Mouse (Mus musculus): ENCODE measurements around the gene Cfap61. TPM values are rescaled to one million over a fixed set of nuclear protein-coding genes. Genes with fewer than 3 reads are reported as not detected.

Cfap61 gene
- total and polyA plus RNA-seq, 3 experiments, result 1.4 to 1.7 (median 1.5) TPM

DNA sequence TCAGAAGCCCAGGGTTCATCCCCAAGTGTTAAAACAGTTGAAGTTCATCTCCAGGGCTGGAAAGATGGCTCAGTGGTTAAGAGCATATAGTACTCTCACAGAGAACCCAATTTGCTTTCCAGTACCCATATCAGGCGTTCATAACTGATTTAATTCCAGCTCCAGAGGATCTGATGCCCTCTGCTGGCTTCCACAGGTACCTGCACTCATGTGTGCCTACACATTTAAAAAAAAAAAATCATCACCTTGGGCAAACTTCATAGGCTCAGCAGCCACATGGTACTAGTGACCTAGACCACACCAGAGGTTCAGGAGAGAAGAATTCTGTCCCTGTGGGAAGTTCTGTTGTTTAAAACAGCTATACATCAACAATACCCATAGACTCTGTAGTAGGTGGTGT is 244.1 kb downstream of the Cfap61 start:
- no peaks in the 10 kb centered on the region for H3K27me3 ChIP-seq (ENCODE audit: control insufficient read depth, insufficient read depth, low read length)
- H3K9ac ChIP-seq (ENCODE audit: low read depth, low read length), result no peak overlapping the region
- H3K27ac ChIP-seq, result no peak overlapping the region
- H3K79me2 ChIP-seq (replicated peaks; ENCODE audit: control insufficient read depth, insufficient read depth, low read length), result no peaks in the 10 kb centered on the region
- no peak for TF ChIP-seq CTCF (IDR thresholded peaks at IDR 0.05)
- TF ChIP-seq POLR2A (IDR thresholded peaks at IDR 0.05; ENCODE audit: insufficient read depth, low read depth, low read length), result no peak
- no peak for TF ChIP-seq EP300 (IDR thresholded peaks at IDR 0.05; ENCODE audit: insufficient read depth, low read depth, low read length)
- DNase-seq, result no peak
- H3K36me3 ChIP-seq (ENCODE audit: control insufficient read depth, insufficient read depth, low read length), result no peaks in the 10 kb centered on the region
- WGBS, result 65% methylated on average over 1 of the region's 1 CpGs
- H3K4me3 ChIP-seq, result no peak overlapping the region
- H3K4me1 ChIP-seq (ENCODE audit: control insufficient read depth, insufficient read depth, low read length), result no peaks in the 10 kb centered on the region
- intact Hi-C loops (cut with DNase I), result no loop called here

DNA sequence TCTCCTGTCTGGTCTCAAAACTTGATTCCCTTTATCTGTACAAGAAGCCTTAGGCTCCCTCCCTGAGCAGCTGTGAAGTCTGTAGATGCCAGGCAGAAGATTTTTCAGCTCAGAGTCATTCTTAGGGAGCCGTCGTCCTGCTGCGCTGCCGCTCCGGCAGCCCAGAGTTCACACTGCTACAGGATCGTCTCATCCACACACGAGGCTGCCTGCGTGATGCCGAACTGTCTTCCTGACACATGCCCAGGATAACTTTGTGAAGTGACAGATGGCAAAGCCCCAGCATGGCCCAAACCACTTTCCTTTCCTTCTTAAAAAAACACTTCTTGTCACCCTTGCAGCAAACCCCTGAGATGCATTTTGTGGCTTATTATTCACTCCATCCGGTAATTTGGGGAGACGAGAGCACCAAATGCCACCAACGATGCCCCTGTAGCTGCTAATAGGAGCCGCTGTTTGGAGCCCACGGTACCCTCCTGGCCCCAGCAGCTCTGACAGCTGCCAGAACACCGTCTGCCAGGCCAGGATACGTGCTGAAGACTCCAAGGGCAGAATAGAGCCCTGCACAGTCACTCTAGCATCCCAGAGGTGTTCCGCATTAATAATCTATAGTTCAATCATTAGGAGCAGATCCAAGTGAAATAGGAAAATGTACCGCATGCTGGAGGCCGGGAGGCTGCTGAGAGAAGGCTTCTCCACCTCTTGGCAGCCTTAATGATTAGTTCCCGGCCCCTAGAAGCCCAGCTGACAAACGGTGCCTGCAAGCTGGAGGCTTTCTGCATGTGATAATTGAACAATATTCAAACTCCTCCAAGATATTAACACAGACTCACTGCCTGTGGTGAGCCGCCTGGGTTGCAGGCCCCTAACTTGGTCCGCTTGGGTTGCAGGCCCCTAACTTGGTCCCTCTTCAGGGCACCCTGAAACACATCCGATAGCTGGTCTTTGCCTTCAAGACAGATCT is 249.5 kb downstream of the Cfap61 start:
- Histone ChIP-seq H3K27me3 (ENCODE audit: control insufficient read depth, insufficient read depth, low read length) (no peaks in the 10 kb centered on the region), H3K4me1 (ENCODE audit: control insufficient read depth, insufficient read depth, low read length) (no peaks in the 10 kb centered on the region), H3K79me2 (replicated peaks; ENCODE audit: control insufficient read depth, insufficient read depth, low read length) (no peaks in the 10 kb centered on the region), H3K27ac (no peak overlapping the region), H3K36me3 (ENCODE audit: control insufficient read depth, insufficient read depth, low read length) (no peaks in the 10 kb centered on the region), H3K9ac (ENCODE audit: low read depth, low read length) (no peak overlapping the region), H3K4me3 (no peak overlapping the region)
- 56% methylated on average over 24 of the region's 24 CpGs for WGBS
- no peak for DNase-seq
- intact Hi-C loops (cut with DNase I), result no loop called here
- no peak for TF ChIP-seq CTCF (IDR thresholded peaks at IDR 0.05)
- TF ChIP-seq POLR2A (IDR thresholded peaks at IDR 0.05; ENCODE audit: insufficient read depth, low read depth, low read length), result no peak
- TF ChIP-seq EP300 (IDR thresholded peaks at IDR 0.05; ENCODE audit: insufficient read depth, low read depth, low read length), result no peak

DNA sequence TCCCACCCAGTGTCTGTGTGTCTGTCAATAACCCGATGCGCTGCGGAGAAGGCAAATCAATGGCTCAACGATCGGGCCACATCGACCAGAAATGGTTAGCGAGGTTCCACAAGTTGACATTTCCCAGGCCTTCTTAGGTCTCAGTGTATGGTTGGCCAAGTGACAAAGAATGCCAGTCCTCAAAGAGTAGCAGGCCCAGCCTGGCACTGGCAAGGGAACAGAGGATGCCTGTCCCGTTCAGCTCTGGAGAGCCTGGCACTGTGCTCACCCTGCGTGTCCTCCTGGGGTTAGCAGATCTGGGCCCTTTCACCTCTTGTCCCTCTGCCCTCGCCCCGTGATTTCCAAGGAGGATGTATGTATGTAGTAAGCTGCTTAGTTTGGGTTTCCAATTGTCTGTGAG is 261.5 kb downstream of the Cfap61 start:
- no peak for TF ChIP-seq POLR2A (IDR thresholded peaks at IDR 0.05; ENCODE audit: insufficient read depth, low read depth, low read length)
- TF ChIP-seq CTCF (IDR thresholded peaks at IDR 0.05), result no peak
- TF ChIP-seq EP300 (IDR thresholded peaks at IDR 0.05; ENCODE audit: insufficient read depth, low read depth, low read length), result no peak
- intact Hi-C loops (cut with DNase I), result no loop called here
- peak in 1 of 2 experiments; percentile 34 for DNase-seq
- Histone ChIP-seq H3K9ac (ENCODE audit: low read depth, low read length) (no peak overlapping the region), H3K27ac (no peak overlapping the region), H3K36me3 (ENCODE audit: control insufficient read depth, insufficient read depth, low read length) (no peaks in the 10 kb centered on the region), H3K27me3 (ENCODE audit: control insufficient read depth, insufficient read depth, low read length) (no peaks in the 10 kb centered on the region), H3K4me3 (no peak overlapping the region), H3K79me2 (replicated peaks; ENCODE audit: control insufficient read depth, insufficient read depth, low read length) (no peaks in the 10 kb centered on the region), H3K4me1 (ENCODE audit: control insufficient read depth, insufficient read depth, low read length) (no peaks in the 10 kb centered on the region)
- 76% methylated on average over 11 of the region's 11 CpGs for WGBS

DNA sequence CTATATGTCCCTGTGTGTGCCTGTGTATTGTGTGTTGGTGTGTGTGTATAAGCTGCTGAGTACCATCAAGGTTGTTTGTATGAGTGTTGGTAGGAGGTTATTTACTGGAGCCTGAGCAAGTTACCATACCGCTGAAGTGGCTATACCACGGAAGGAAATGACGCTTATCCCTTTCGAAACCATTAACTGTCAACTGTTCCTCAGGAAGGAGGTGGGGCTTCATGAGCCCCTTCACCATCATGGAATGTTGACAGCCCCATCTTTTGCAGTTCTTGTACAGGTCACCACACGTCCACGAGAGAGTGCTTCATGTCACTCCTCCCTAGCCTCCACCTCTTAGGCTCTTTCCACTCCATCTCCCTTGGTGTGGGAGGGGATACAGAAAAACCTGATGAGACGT is 263.4 kb downstream of the Cfap61 start:
- H3K9ac ChIP-seq (ENCODE audit: low read depth, low read length), result no peak overlapping the region
- no peak for DNase-seq
- H3K4me1 ChIP-seq (ENCODE audit: control insufficient read depth, insufficient read depth, low read length), result no peaks in the 10 kb centered on the region
- H3K27ac ChIP-seq, result no peak overlapping the region
- TF ChIP-seq POLR2A (IDR thresholded peaks at IDR 0.05; ENCODE audit: insufficient read depth, low read depth, low read length) (no peak), CTCF (IDR thresholded peaks at IDR 0.05) (no peak), EP300 (IDR thresholded peaks at IDR 0.05; ENCODE audit: insufficient read depth, low read depth, low read length) (no peak)
- intact Hi-C loops (cut with DNase I), result no loop called here
- H3K79me2 ChIP-seq (replicated peaks; ENCODE audit: control insufficient read depth, insufficient read depth, low read length), result no peaks in the 10 kb centered on the region
- H3K4me3 ChIP-seq, result no peak overlapping the region
- H3K36me3 ChIP-seq (ENCODE audit: control insufficient read depth, insufficient read depth, low read length), result no peaks in the 10 kb centered on the region
- WGBS, result 57% methylated on average over 7 of the region's 7 CpGs
- H3K27me3 ChIP-seq (ENCODE audit: control insufficient read depth, insufficient read depth, low read length), result no peaks in the 10 kb centered on the region

GRCm38 (mm10) chr2:146210968-146211367 is 276.4 kb downstream of the Cfap61 start:
- peaks cover under 1% of the 10 kb centered on the region; the same call in 1 of the 2 replicates for H3K27me3 ChIP-seq (ENCODE audit: control insufficient read depth, insufficient read depth, low read length)
- H3K4me1 ChIP-seq (ENCODE audit: control insufficient read depth, insufficient read depth, low read length), result no peaks in the 10 kb centered on the region
- H3K27ac ChIP-seq, result no peak overlapping the region
- H3K9ac ChIP-seq (ENCODE audit: low read depth, low read length), result no peak overlapping the region
- no peaks in the 10 kb centered on the region for H3K36me3 ChIP-seq (ENCODE audit: control insufficient read depth, insufficient read depth, low read length)
- 51% methylated on average over 4 of the region's 4 CpGs for WGBS
- no peaks in the 10 kb centered on the region for H3K79me2 ChIP-seq (replicated peaks; ENCODE audit: control insufficient read depth, insufficient read depth, low read length)
- intact Hi-C loops (cut with DNase I), result loop anchor here (10.0 kb wide), 1 partner anchor 204 kb away; no protein-coding TSS in a partner anchor
- no peak overlapping the region for H3K4me3 ChIP-seq
- DNase-seq, result no peak
- TF ChIP-seq POLR2A (IDR thresholded peaks at IDR 0.05; ENCODE audit: insufficient read depth, low read depth, low read length) (no peak), CTCF (IDR thresholded peaks at IDR 0.05) (no peak), EP300 (IDR thresholded peaks at IDR 0.05; ENCODE audit: insufficient read depth, low read depth, low read length) (no peak)

DNA sequence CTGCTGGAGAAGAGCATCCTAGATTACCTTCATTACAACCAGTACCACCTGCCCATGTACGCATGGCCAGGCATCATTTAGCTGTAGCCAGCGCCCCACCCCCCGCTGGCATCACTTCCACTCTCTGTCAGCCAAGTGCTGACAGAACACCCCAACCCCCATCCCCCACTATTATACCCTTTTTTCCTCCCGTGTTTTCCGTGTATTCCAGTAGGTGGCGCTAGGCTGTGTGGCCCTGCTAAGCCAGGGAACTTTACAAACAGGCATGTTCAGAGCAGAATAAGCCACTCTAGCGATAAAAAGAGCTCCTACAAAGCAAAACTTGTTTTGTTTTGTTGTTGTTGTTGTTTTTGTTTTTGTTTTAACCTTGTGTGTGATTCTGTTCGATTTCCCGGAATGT is 280.1 kb downstream of the Cfap61 start:
- Histone ChIP-seq H3K9ac (ENCODE audit: low read depth, low read length) (no peak overlapping the region), H3K27ac (no peak overlapping the region), H3K79me2 (replicated peaks; ENCODE audit: control insufficient read depth, insufficient read depth, low read length) (no peaks in the 10 kb centered on the region), H3K36me3 (ENCODE audit: control insufficient read depth, insufficient read depth, low read length) (no peaks in the 10 kb centered on the region), H3K4me3 (no peak overlapping the region), H3K4me1 (ENCODE audit: control insufficient read depth, insufficient read depth, low read length) (peaks cover 2% of the 10 kb centered on the region), H3K27me3 (ENCODE audit: control insufficient read depth, insufficient read depth, low read length) (peaks cover 19% of the 10 kb centered on the region)
- DNase-seq, result no peak
- peak; percentile 72 for TF ChIP-seq CTCF (IDR thresholded peaks at IDR 0.05)
- TF ChIP-seq EP300 (IDR thresholded peaks at IDR 0.05; ENCODE audit: insufficient read depth, low read depth, low read length), result no peak
- no peak for TF ChIP-seq POLR2A (IDR thresholded peaks at IDR 0.05; ENCODE audit: insufficient read depth, low read depth, low read length)
- intact Hi-C loops (cut with DNase I), result loop anchor here (10.0 kb wide), 1 partner anchor 200 kb away; no protein-coding TSS in a partner anchor
- 7% methylated on average over 9 of the region's 9 CpGs for WGBS

Data from heart, adult 2 months (tissue).